Mouse (Mus musculus): ENCODE measurements around the gene Slc25a36. TPM values are rescaled to one million over a fixed set of nuclear protein-coding genes. Genes with fewer than 3 reads are reported as not detected.

The Slc25a36 gene
- total and polyA plus RNA-seq, 3 experiments = 8.5 to 62.0 (median 57.4) TPM

- no peak for DNase-seq
Measured at GRCm38 (mm10) chr9:97046240-97046639, 64.7 kb downstream of the Slc25a36 start.

GRCm38 (mm10) chr9:97041633-97042032 is 69.3 kb downstream of the Slc25a36 start:
- no peak for DNase-seq

- peak; percentile 46 for DNase-seq
Measured at GRCm38 (mm10) chr9:97038010-97038409, 72.9 kb downstream of the Slc25a36 start.

- DNase-seq = no peak
Measured at GRCm38 (mm10) chr9:97036656-97037055, 74.3 kb downstream of the Slc25a36 start.

- no peak for DNase-seq
Measured at GRCm38 (mm10) chr9:97027361-97027760, 83.6 kb downstream of the Slc25a36 start.

GRCm38 (mm10) chr9:97026006-97026405 is 85.0 kb downstream of the Slc25a36 start:
- no peak for DNase-seq

Other genes with a start within 250 kb of the Slc25a36 start
- gene Pxylp1, start 218.5 kb downstream of the Slc25a36 start, total RNA-seq (2021) = 10 to 100 TPM in 1 of 2 experiments, 1 to 10 TPM in 1; 5.6 to 13.0 TPM
- 2.7 and 2.9 TPM in 2 replicates for gene Pxylp1, start 218.5 kb downstream of the Slc25a36 start, polyA plus RNA-seq (2012; rRNA removed)
- gene Spsb4, start 92.3 kb downstream of the Slc25a36 start, total RNA-seq (2021) = 1 to 10 TPM; 1.5 to 1.6 TPM
- gene Spsb4, start 92.3 kb downstream of the Slc25a36 start, polyA plus RNA-seq (2012; rRNA removed) = 1.6 and 2.0 TPM in 2 replicates

All from adrenal gland, adult 2 months (tissue).